Mouse (Mus musculus) testis, postnatal 10 days (tissue): ENCODE measurements around the gene Mgat4b.

ENCODE experiments used
- DNase-seq: peaks from one replicate; pipeline ENCODE4 v3.0.0; 2021; ENCODE audit warnings: low spot score

Mgat4b gene

GRCm38 (mm10) chr11:50252166-50252565, 41.5 kb downstream of the Mgat4b start:
- no peak for DNase-seq

GRCm38 (mm10) chr11:50252684-50253265, 42.1 kb downstream of the Mgat4b start:
- no peak for DNase-seq

GRCm38 (mm10) chr11:50253393-50253792, 42.7 kb downstream of the Mgat4b start:
- DNase-seq, result no peak

DNA sequence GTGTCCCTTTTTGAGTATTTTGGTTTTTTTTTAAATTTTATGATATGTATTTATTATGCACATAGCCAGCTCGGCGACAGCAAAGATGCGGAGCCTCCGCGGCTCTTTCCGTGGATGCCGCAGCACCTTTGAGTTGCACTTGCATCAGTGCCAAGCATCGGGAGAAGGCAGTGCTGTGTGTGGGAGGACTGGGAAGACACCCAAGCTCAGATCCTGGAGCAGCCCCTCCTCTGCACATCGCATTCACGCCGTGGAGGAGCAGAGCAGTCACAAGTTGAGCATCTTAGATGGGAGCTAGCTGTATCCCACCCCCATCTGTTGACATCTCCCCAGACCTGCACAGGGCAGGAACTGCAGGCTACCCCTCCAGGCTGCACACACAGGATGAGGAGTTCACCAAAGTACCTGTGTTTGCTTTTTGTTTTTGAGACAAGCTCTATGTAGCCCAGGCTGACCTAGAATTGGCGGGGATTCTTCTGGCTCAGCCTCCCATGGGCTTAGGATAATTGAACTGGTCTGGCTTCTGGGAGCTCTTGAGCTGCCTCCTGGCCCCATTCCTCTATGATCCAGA, 43.4 kb downstream of the Mgat4b start:
- peak; percentile 58 for DNase-seq

DNA sequence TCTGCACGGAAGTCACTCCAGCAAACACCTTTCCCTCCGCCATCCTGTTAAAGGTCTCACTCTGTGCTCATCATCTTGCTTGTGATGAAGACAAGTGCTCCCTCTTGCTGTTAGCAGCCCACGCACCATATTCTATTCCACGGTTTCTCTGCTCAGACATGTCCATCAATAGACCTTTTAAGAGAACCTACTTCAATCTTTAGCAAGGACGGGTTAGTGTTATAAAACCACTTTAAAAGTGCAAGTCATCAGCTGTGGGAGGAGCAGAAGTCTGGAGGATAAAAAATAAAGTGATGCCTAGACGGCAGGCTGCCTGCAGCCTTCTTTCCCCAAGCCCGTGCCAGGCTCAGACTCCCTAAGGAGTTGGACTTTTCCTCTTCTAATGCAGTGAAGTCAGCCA, 45.9 kb downstream of the Mgat4b start:
- no peak for DNase-seq

DNA sequence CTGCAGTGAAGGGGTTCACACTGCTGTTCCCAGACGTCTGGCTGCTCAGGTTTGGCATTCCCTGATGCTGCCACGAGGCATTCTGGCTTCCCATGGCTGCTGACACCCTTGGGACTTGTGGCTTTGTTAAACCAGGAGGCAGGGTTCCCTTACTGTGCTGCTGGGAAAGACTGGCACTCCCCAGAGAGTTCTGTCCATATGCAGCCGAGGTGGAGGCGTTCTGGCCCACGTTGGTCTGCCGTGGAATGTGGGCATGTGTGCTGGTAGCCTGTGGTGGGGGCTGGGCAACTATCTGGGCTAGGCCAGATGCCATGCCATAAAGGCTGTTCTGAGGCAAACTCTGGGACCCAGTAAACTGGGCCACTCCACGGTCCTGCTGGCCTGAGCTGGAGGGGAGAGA, 47.6 kb downstream of the Mgat4b start:
- DNase-seq, result no peak

- no peak for DNase-seq
Observed at GRCm38 (mm10) chr11:50262020-50262419, 51.3 kb downstream of the Mgat4b start.

DNA sequence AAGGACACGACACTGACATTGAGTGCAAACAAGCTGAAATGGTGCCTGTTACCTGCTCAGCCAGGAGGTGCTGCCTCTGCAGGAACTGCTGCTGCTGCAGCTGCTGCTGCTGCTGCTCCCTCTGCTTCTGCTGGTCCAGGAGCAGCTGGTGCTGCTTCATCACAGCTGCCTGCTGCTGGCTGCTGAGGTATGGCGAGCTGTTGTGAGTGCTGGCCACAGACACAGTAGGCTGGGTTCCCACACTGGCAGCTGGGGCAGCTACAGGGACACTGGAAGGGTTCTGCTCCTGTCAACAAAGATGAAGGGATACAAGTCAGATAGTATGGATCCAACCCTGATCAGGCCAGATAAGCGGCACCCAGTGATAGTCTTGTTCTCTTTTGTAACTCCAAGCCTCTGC, 52.5 kb downstream of the Mgat4b start:
- DNase-seq, result no peak

- DNase-seq, result no peak
Observed at GRCm38 (mm10) chr11:50265931-50266330, 55.2 kb downstream of the Mgat4b start.

DNA sequence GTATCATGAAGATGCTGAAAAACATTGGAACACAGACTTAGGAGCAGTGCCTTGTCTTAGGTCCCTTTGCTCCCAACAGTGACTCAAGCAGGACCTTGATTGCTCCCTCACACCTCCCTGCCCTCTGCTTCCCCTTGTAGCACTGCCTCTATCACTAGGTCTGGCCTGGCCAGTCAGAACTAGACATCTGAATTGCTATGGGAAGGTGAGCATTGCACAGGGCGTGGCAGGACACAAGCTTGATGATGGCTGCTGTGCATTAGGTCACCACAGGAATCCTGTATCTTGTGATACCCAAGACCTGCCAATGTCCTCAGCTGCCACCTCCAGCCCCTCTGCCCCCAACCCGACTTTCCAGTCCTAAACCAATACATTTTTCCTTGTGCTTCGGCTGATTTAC, 56.3 kb downstream of the Mgat4b start:
- no peak for DNase-seq

GRCm38 (mm10) chr11:50269163-50269562, 58.5 kb downstream of the Mgat4b start:
- DNase-seq, result peak; percentile 64

DNA sequence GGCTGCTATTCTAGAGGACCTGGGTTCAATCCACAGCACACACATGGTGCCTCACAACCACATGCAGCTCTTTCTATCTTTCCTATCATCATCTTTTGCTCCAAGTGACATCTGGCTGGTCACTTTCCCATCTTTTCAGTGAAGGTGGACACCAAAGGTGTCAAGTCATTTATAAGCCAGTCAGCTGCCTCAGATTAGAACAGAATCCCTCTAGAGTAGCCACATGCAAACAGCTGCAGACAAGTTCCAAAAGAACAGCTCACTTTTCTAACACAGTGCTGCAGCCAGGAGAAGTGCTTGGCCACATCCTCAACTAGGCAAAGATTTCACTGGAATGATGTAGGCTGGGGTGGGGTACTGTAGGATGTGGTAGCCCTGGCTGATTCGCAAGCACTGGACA, 59.2 kb downstream of the Mgat4b start:
- no peak for DNase-seq

DNA sequence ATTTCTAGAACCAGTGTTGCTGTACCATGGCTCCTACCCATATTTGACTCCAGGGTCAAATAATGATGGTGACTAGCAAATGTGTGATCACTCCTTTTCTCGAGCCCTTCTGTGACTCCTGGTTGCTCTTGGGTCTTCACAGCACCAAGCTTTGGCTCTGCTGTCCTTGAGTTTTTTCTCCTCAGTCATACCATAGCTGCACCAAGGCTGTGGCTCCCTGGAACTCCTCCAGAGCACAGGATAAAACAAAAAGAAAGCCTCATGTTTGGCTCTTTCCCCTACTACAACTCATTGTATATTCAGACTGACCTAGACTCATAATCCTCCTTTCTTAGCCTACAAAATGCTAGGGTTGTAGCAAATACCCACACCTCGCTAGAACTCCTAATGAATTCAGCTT, 62.1 kb downstream of the Mgat4b start:
- DNase-seq, result no peak

GRCm38 (mm10) chr11:50275077-50275476, 64.4 kb downstream of the Mgat4b start:
- no peak for DNase-seq

DNA sequence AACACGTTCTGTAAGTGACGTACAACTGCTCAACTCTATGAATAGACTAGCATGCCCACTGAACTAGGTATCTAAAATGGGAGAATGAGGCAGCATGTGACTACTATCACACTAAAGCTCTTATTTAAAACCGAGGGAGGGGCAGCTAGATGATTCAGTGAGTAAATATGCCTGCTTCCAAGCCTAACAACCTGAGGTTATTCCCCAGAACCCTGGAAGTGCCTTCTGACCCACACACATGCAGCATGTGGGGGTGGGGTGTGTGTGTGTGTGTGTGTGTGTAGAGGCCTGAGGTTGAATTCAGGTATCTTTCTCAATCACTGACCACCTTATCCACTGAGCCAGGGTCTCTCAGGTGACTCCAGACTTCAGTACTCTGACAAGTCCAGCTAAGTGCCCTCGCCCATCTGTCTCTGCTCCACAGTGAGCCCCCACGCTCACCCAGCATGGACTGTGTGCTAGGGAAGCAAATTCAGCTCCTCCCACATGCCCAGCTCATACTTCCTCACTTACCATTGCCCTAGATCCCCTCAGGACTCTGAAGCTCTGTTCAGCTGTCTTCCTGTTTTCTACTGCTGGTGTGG, 65.0 kb downstream of the Mgat4b start:
- DNase-seq, result no peak

DNA sequence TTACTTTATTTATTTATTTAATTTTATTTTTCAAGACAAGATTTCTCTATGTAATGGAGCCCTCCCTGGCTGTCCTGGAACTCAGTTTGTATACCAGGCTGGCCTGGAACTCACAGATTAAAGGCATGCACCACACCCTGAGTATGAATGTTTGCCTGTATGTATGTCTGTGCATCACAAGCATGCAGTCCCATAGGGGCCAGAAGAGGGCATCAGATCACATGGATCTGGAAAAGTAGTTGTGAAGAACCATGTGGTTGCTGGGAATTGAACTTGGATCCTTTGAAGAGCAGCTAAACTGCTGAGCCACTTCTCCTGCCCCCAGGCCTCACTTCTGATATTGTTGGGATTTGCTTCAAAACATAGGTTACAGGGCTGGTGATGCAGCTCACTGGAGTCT, 66.3 kb downstream of the Mgat4b start:
- DNase-seq, result peak; percentile 23

DNA sequence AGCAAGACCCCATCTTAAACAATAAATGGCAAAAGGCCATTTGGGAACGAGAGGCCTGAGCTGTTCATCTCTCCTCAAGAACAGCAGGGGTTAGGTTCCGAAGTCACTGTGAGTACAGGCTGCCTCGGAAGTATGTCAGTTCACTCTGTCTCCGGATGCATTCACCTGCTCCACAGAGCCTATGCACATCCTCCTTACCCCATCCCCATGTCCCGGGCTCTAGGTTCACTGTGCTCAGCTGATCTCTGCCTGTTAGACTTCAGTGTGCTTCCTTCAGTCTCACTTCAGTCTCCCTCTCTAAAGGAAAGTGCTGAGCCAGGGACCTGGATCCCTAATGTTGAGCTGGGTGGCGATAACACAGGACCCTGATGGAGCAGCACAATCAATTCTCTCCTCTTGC, 67.0 kb downstream of the Mgat4b start:
- DNase-seq, result peak; percentile 27

- no peak for DNase-seq
Observed at GRCm38 (mm10) chr11:50279005-50279404, 68.3 kb downstream of the Mgat4b start.

DNA sequence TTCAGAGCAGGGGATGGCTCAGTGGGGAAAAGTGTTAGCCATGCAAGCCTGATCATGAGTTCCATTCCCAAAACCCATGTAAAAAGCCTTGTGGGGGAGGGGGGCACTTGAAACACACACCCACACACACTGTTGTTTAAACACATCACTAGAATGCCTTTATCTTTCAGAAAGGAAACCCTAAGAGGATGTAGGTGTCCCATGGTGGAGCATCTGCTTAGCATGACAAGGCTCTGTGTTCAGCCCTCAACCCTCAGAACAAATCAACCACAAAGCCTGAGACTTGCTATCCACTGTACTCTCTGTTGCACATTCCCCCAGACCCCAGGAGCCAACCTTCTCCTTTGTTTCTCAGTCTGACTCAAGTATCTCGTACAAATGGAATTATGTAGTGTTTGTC, 69.4 kb downstream of the Mgat4b start:
- DNase-seq, result peak; percentile 34
